Mouse (Mus musculus) induced T-regulatory cell, adult 2 months (primary cell): ENCODE results near the gene Aven.
A peak's percentile ranks its signal among the peaks of the same experiment; 100 is the strongest.
"Not testable (repeated sequence)": the region's sequence is repeated elsewhere in the genome, so short reads cannot be mapped to it uniquely, and the experiment has no call there.

Experiments
- DNase-seq: peaks from one replicate; pipeline ENCODE4 v3.0.0-alpha.2; 2012; ENCODE audit warnings: low read depth

The Aven gene

GRCm38 (mm10) chr2:112492856-112493538 lies at the start of gene Aven:
Gene Aven (plus strand): TSS chr2:112492964.
- peak; percentile 81 for DNase-seq

- no peak for DNase-seq
Measured at GRCm38 (mm10) chr2:112443491-112443890, 49.3 kb upstream of the Aven start.

- DNase-seq = no peak
Measured at GRCm38 (mm10) chr2:112445511-112445910, 47.3 kb upstream of the Aven start.

GRCm38 (mm10) chr2:112448046-112448445 lies 44.7 kb upstream of the Aven start:
- not testable (repeated sequence) for DNase-seq

DNA sequence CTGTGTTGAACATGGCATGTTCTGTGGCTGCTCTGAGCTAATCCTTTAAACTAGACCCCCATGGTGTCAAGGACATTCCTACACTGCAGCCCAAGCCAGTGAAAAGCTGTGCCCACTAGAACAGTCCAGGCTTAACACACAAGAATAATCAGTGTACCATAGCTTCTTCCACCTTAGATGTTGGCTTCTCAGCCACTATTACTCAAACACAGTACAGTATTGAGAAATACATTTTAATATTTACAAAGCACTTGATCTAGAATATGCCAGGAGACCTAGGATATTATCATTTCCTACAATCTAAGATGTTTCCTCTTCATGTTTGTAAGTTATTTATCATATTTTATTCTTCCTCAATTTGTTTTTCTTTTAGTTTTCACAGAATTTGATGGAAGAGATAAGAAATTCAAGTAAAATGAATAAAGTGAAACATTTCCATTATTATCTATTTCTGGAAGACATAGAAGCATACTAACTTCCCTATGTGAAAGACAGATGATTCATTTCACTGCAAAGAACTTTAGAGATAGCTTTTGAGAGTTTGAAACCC lies 44.2 kb upstream of the Aven start:
- DNase-seq = no peak

DNA sequence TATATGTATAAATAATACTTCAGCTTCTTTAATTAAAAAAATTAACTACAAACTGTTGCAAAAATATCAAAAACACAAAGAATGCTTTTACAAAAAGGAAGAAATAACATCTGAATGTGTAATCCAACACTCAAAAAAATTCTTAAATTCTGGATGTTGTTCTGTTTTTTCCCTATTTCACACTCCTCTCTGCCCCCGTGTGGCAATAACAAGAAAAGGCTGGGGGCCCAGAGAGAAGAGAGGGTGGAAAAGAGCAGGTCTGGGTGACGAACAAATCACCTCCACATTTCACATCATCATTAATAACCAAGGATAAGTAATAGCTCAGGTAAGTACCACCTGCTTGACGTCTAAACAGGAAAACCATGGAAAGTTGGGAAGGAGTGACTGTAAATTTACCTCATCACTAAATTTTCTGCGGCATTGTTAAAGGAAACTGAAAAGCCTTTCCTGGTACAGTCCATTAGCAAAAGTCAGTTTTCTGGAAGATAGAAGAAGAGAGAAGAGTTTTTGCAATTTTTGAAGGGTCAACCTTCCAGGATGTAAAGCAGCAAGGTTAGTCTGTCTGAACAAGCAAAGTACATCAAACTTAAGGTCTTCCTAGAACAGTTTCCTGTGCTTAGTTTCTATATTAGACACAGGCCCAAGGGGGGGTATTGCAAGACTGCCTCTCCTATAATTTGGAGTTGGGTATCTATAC lies 43.0 kb upstream of the Aven start:
- peak; percentile 67 for DNase-seq

DNA sequence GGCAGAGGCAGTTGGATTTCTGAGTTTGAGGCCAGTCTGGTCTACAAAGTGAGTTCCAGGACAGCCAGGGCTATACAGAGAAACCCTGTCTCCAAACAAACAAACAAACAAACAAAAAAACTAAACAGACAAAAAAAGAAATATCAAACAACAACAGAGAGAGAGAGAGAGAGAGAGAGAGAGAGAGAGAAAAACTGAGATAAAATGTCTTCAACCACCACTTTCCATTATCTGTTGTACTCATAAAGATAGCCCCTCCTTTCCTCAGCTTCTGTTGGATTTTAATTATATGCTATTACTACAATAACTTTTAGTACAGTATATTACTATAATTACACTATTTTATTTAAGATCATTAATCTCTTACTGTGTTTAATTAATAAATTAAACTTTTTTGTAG lies 40.3 kb upstream of the Aven start:
- not testable (repeated sequence) for DNase-seq

- no peak for DNase-seq
Measured at GRCm38 (mm10) chr2:112454125-112454861, 38.5 kb upstream of the Aven start.

GRCm38 (mm10) chr2:112454862-112455564 lies 37.8 kb upstream of the Aven start, which contains the start of gene Emc7:
Gene Emc7 (plus strand): TSS chr2:112454997.
- DNase-seq = peak; percentile 95

DNA sequence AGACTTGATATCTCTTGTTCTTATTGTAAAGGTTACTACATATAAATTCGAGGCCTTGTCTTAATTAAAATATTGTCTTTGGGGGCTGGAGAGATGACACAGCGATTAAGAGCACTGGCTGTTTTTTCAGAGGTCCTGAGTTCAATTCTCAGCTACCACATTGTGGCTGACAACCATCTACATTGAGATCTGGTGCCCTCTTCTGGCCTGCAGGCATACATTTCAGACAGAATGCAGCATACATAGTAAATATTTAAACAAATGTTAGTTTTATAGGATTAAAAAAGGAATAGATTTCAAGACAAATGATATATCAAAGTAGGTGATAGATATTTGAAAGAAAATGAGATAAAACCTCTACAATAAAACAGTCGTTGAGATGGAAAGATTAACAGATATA lies 32.2 kb upstream of the Aven start:
- no peak for DNase-seq

GRCm38 (mm10) chr2:112469542-112469941 lies 23.2 kb upstream of the Aven start:
- no peak for DNase-seq

GRCm38 (mm10) chr2:112470961-112471381 lies 21.8 kb upstream of the Aven start:
- no peak for DNase-seq

DNA sequence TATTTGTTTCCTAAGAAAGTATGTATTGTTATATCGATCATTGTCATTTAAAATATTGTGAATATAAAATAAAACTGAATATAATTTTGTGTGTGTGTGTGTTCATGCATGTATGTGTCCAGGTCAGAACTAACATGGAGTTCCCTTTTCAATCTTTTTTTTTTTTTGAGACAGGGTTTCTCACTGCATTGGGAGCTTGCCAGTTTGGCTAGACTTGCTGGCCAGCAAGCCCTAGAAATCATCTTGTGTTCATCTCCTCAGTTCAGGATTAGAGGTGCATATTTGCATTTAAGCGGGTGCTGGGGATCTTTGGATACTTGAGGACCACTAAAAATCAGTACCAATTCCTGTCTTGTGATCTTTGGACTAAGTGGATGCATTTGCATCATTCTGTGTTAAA lies 20.7 kb upstream of the Aven start:
- no peak for DNase-seq

DNA sequence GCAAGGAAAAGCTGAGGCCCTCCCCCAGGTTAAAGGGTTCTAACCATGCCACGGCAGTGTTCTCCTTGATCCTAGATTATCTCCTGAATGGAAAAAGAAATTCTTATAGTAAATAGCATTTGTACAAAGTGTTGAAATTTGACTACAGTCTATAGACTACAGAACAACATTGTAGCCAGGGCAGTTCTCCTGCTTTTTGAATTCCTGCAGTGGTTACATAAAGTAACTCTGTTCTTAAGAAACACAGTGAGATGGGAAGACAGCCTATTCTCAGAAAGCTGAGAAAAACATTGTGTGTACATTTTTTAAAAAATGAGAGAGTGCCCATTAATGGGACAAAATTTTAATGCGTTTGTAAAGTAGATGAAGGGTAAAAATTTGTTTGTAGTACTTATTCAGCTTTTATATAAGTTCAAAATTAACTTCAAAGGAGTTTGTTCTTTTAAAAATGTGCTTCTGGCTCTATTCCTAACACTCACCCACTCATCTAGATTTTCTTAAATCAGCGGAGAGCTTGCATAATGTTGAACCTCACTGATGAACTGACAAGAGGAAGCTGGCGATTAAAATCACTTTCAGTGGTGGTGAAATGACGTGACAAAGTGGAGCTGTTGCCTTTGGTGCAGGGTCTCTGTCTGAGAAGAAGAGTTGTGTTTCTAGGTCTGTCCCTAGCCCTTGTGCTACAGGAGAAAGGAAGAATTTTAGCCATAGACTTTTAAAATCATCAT lies 17.6 kb upstream of the Aven start:
- DNase-seq = no peak

GRCm38 (mm10) chr2:112476554-112476953 lies 16.2 kb upstream of the Aven start:
- no peak for DNase-seq

GRCm38 (mm10) chr2:112480669-112481068 lies 12.1 kb upstream of the Aven start, which contains the start of gene Chrm5:
Gene Chrm5 (minus strand): TSS chr2:112480769.
- no peak for DNase-seq

GRCm38 (mm10) chr2:112481564-112481963 lies 11.2 kb upstream of the Aven start:
- DNase-seq = peak; percentile 80

DNA sequence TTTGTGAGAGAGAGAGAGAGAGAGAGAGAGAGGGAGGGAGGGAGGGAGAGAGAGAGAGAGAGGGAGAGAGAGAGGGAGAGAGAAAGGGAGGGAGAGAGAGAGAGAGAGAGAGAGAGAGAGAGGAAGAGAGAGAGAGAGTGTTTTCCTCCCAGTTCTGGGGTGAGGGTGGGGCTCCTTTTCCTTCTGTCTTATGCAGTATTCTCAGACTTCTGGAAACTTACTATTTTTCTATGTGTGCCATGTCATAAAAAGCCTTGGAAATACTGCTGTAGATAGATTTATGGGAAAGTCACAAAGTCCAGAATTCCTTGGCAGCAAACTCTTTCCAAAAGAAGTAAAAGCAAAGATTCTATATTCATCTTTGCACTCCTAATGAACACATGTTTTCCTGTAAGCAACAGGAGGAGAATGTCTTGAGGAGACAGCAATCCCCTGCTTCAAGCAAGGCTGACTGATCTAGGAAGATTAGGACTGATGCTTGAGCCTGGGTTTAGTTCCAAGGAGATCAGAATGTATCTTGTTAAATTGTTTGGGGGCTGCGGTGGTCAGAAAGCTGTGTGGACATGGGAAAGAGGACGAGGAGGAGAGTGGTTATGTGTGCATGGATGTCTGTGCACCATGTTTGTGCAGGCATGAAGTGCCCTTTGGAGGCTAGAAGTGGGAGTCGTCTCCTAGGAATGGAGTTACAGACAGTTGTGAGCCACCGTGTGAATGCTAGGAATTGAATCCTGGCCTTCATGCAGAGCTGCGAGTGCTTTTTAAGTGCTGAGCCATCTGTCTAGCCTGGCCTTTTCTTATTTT lies 10.0 kb upstream of the Aven start:
- no peak for DNase-seq

GRCm38 (mm10) chr2:112483334-112483651 lies 9.5 kb upstream of the Aven start:
- DNase-seq = no peak

DNA sequence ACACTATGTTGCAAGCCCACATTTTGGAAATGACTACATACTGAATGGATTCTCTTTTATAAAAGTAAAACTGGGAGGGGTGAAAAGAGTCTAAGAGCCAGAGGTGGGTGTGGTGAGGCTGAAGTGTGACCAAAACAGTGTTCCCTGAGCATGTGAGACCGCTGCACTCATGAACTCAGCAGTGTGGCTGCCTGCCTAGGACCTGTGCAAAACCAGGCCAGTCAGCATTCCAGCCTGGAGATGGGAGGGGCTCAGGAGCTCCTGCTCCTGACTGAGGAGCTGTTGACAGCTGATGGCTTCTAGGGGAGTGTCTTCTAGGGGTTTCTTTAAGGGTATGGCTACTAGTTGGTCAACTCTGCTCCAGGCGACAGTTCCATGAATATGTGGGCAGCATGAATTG lies 7.9 kb upstream of the Aven start:
- DNase-seq = no peak
